Mouse (Mus musculus): ENCODE measurements around the gene Skap1.

DNA sequence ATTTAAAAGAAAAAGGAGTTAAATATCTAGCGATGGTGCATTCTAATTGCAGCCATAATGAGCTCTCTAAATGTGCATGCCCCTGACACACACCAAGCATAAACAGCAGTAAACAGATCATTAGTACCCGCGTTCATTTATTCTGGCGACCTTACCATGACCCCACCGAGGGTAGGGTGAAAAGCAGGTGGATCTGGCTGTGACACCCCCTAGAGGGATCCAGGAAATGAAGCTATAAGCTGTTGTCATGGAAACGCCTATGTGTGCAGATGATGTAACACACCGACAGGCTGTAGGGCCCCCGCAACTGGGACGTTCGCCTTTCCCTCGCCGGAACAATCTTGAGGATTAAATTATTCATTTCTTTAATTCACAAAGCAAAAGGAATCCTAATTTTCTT is 277.6 kb downstream of the Skap1 start:
- TF ChIP-seq POLR2A (IDR thresholded peaks at IDR 0.05; ENCODE audit: low read depth, low read length) (no peak), CTCF (conservative IDR thresholded peaks at IDR 0.05; ENCODE audit: insufficient read depth, insufficient read length, low read depth, low read length) (no peak)
